Mouse (Mus musculus) forebrain, embryonic 13.5 days (tissue): ENCODE measurements around the gene Gm49368. TPM values are rescaled to one million over a fixed set of nuclear protein-coding genes. Genes with fewer than 3 reads are reported as not detected.

Experiments used
- ATAC-seq: fragments of 200-750 bp; cut with Nextera tagmentation; 2 replicates; pipeline ENCODE4 v1.8.0; 2017
- H3K27ac ChIP-seq: fragments of 300-500 bp; sonication (generic); 2 replicates; pipeline ENCODE4 v1.5.1; 2015; ENCODE audit warnings: inconsistent platforms, mild to moderate bottlenecking, moderate library complexity
- H3K27me3 ChIP-seq: fragments of 300-500 bp; sonication (generic); 2 replicates; pipeline ENCODE4 v1.6.1; 2015; ENCODE audit warnings: mild to moderate bottlenecking, inconsistent platforms
- H3K36me3 ChIP-seq: fragments of 300-500 bp; sonication (generic); 2 replicates; pipeline ENCODE4 v1.6.1; 2015; ENCODE audit warnings: mild to moderate bottlenecking, inconsistent platforms; ENCODE audit not compliant: poor library complexity, severe bottlenecking
- H3K4me1 ChIP-seq: fragments of 300-500 bp; sonication (generic); 2 replicates; pipeline ENCODE4 v1.6.1; 2015; ENCODE audit warnings: inconsistent platforms
- H3K4me2 ChIP-seq: fragments of 300-500 bp; sonication (generic); 2 replicates; pipeline ENCODE4 v1.6.1; 2015; ENCODE audit warnings: inconsistent platforms, mild to moderate bottlenecking, moderate library complexity
- H3K4me3 ChIP-seq: fragments of 300-500 bp; sonication (generic); 2 replicates; pipeline ENCODE4 v1.5.1; 2015; ENCODE audit warnings: mild to moderate bottlenecking, inconsistent platforms
- H3K9ac ChIP-seq: fragments of 300-500 bp; sonication (generic); 2 replicates; pipeline ENCODE4 v1.6.1; 2015; ENCODE audit warnings: mild to moderate bottlenecking, inconsistent platforms
- H3K9me3 ChIP-seq: fragments of 300-500 bp; sonication (generic); replicated peaks from 2 replicates; pipeline ENCODE4 v1.6.1; 2016; ENCODE audit warnings: inconsistent platforms
- WGBS: fragments of 180-500 bp; shearing (Covaris S2); methylation state at CpG from one replicate; pipeline ENCODE4 v1.1.7; 2015; 5-methylcytosine and 5-hydroxymethylcytosine counted together
- polyA plus RNA-seq: library from polyadenylated mRNA; unstranded; fragments of >200 nt; fragmentation: Nextera tagmentation; extraction: Ambion mirVana; gene quantifications from 2 replicates; pipeline ENCODE4 v1.2.1, GENCODE M21; 2015

Gm49368 gene
- polyA plus RNA-seq, 1 experiment from 2014 or later, result not detected

GRCm38 (mm10) chr7:128058576-128058975, 3.9 kb upstream of the Gm49368 start:
- Histone ChIP-seq H3K9ac (no peak overlapping the region), H3K4me3 (no peak overlapping the region), H3K4me1 (no peaks in the 10 kb centered on the region), H3K27me3 (no peaks in the 10 kb centered on the region), H3K36me3 (no peaks in the 10 kb centered on the region), H3K9me3 (no peaks in the 10 kb centered on the region), H3K4me2 (no peak overlapping the region), H3K27ac (no peak overlapping the region)
- no peak for ATAC-seq
- WGBS, result 71% methylated on average over 7 of the region's 7 CpGs

GRCm38 (mm10) chr7:128059091-128059490, 3.4 kb upstream of the Gm49368 start:
- H3K27me3 ChIP-seq, result no peaks in the 10 kb centered on the region
- no peaks in the 10 kb centered on the region for H3K36me3 ChIP-seq
- no peak overlapping the region for H3K27ac ChIP-seq
- H3K9me3 ChIP-seq, result no peaks in the 10 kb centered on the region
- ATAC-seq, result no peak
- H3K4me3 ChIP-seq, result no peak overlapping the region
- H3K9ac ChIP-seq, result no peak overlapping the region
- H3K4me2 ChIP-seq, result no peak overlapping the region
- no peaks in the 10 kb centered on the region for H3K4me1 ChIP-seq
- 80% methylated on average over 4 of the region's 4 CpGs for WGBS

GRCm38 (mm10) chr7:128063211-128063781, 813 bp downstream of the Gm49368 start:
- no peak for ATAC-seq
- Histone ChIP-seq H3K4me1 (no peaks in the 10 kb centered on the region), H3K4me2 (no peak overlapping the region), H3K9me3 (no peaks in the 10 kb centered on the region), H3K36me3 (no peaks in the 10 kb centered on the region), H3K27ac (no peak overlapping the region), H3K9ac (no peak overlapping the region), H3K27me3 (no peaks in the 10 kb centered on the region), H3K4me3 (no peak overlapping the region)
- WGBS, result 83% methylated on average over 6 of the region's 6 CpGs

- no peak overlapping the region for H3K27ac ChIP-seq
- no peaks in the 10 kb centered on the region for H3K4me1 ChIP-seq
- H3K4me2 ChIP-seq, result no peak overlapping the region
- H3K9me3 ChIP-seq, result no peaks in the 10 kb centered on the region
- no peak overlapping the region for H3K4me3 ChIP-seq
- no peak overlapping the region for H3K9ac ChIP-seq
- H3K27me3 ChIP-seq, result no peaks in the 10 kb centered on the region
- H3K36me3 ChIP-seq, result no peaks in the 10 kb centered on the region
- 85% methylated on average over 5 of the region's 5 CpGs for WGBS
- ATAC-seq, result no peak
These were observed 3.1 kb downstream of the Gm49368 start for GRCm38 (mm10) chr7:128065547-128065946.

GRCm38 (mm10) chr7:128067847-128068246, 5.4 kb downstream of the Gm49368 start:
- Histone ChIP-seq H3K9me3 (no peaks in the 10 kb centered on the region), H3K4me2 (no peak overlapping the region), H3K36me3 (no peaks in the 10 kb centered on the region), H3K27ac (no peak overlapping the region), H3K9ac (no peak overlapping the region), H3K4me1 (no peaks in the 10 kb centered on the region), H3K27me3 (no peaks in the 10 kb centered on the region), H3K4me3 (no peak overlapping the region)
- no peak for ATAC-seq
- 66% methylated on average over 3 of the region's 3 CpGs for WGBS

- Histone ChIP-seq H3K27me3 (no peaks in the 10 kb centered on the region), H3K9ac (no peak overlapping the region), H3K36me3 (no peaks in the 10 kb centered on the region), H3K4me1 (no peaks in the 10 kb centered on the region), H3K27ac (no peak overlapping the region), H3K4me3 (no peak overlapping the region), H3K4me2 (no peak overlapping the region), H3K9me3 (no peaks in the 10 kb centered on the region)
- no peak for ATAC-seq
- 84% methylated on average over 2 of the region's 2 CpGs for WGBS
These were observed 7.4 kb downstream of the Gm49368 start for GRCm38 (mm10) chr7:128069844-128070243.

GRCm38 (mm10) chr7:128071816-128072215, 9.3 kb downstream of the Gm49368 start:
- H3K4me3 ChIP-seq, result no peak overlapping the region
- H3K9ac ChIP-seq, result no peak overlapping the region
- H3K36me3 ChIP-seq, result no peaks in the 10 kb centered on the region
- H3K27ac ChIP-seq, result no peak overlapping the region
- H3K4me1 ChIP-seq, result no peaks in the 10 kb centered on the region
- H3K9me3 ChIP-seq, result no peaks in the 10 kb centered on the region
- no peak overlapping the region for H3K4me2 ChIP-seq
- ATAC-seq, result no peak
- no peaks in the 10 kb centered on the region for H3K27me3 ChIP-seq
- WGBS, result 87% methylated on average over 4 of the region's 4 CpGs

GRCm38 (mm10) chr7:128080012-128080411, 17.5 kb downstream of the Gm49368 start:
- no peak overlapping the region for H3K4me2 ChIP-seq
- no peaks in the 10 kb centered on the region for H3K27me3 ChIP-seq
- H3K27ac ChIP-seq, result no peak overlapping the region
- H3K9ac ChIP-seq, result no peak overlapping the region
- H3K4me3 ChIP-seq, result no peak overlapping the region
- no peak for ATAC-seq
- 81% methylated on average over 8 of the region's 8 CpGs for WGBS
- H3K36me3 ChIP-seq, result no peaks in the 10 kb centered on the region
- no peaks in the 10 kb centered on the region for H3K4me1 ChIP-seq
- no peaks in the 10 kb centered on the region for H3K9me3 ChIP-seq

GRCm38 (mm10) chr7:128089141-128089540, 26.7 kb downstream of the Gm49368 start:
- Histone ChIP-seq H3K9ac (no peak overlapping the region), H3K4me3 (no peak overlapping the region), H3K4me1 (no peaks in the 10 kb centered on the region), H3K9me3 (no peaks in the 10 kb centered on the region), H3K27me3 (no peaks in the 10 kb centered on the region), H3K4me2 (no peak overlapping the region), H3K27ac (no peak overlapping the region), H3K36me3 (no peaks in the 10 kb centered on the region)
- 84% methylated on average over 7 of the region's 7 CpGs for WGBS
- no peak for ATAC-seq

GRCm38 (mm10) chr7:128098135-128098534, 35.7 kb downstream of the Gm49368 start:
- Histone ChIP-seq H3K36me3 (no peaks in the 10 kb centered on the region), H3K4me1 (no peaks in the 10 kb centered on the region), H3K9me3 (no peaks in the 10 kb centered on the region), H3K9ac (no peak overlapping the region), H3K4me3 (no peak overlapping the region), H3K27me3 (no peaks in the 10 kb centered on the region), H3K4me2 (no peak overlapping the region), H3K27ac (no peak overlapping the region)
- ATAC-seq, result no peak
- 69% methylated on average over 1 of the region's 1 CpGs for WGBS

- Histone ChIP-seq H3K27me3 (no peaks in the 10 kb centered on the region), H3K4me3 (no peak overlapping the region), H3K9me3 (no peaks in the 10 kb centered on the region), H3K36me3 (no peaks in the 10 kb centered on the region), H3K9ac (no peak overlapping the region), H3K4me1 (no peaks in the 10 kb centered on the region), H3K27ac (no peak overlapping the region), H3K4me2 (no peak overlapping the region)
- WGBS, result 77% methylated on average over 2 of the region's 2 CpGs
- no peak for ATAC-seq
These were observed 38.4 kb downstream of the Gm49368 start for GRCm38 (mm10) chr7:128100742-128101357.

GRCm38 (mm10) chr7:128105246-128105645, 42.8 kb downstream of the Gm49368 start:
- H3K4me2 ChIP-seq, result no peak overlapping the region
- no peaks in the 10 kb centered on the region for H3K36me3 ChIP-seq
- no peak overlapping the region for H3K4me3 ChIP-seq
- 71% methylated on average over 4 of the region's 4 CpGs for WGBS
- no peaks in the 10 kb centered on the region for H3K27me3 ChIP-seq
- ATAC-seq, result no peak
- no peaks in the 10 kb centered on the region for H3K9me3 ChIP-seq
- H3K4me1 ChIP-seq, result no peaks in the 10 kb centered on the region
- H3K27ac ChIP-seq, result no peak overlapping the region
- H3K9ac ChIP-seq, result no peak overlapping the region

- Histone ChIP-seq H3K9me3 (no peaks in the 10 kb centered on the region), H3K27ac (no peak overlapping the region), H3K9ac (no peak overlapping the region), H3K4me2 (no peak overlapping the region), H3K36me3 (no peaks in the 10 kb centered on the region), H3K27me3 (no peaks in the 10 kb centered on the region), H3K4me3 (no peak overlapping the region), H3K4me1 (no peaks in the 10 kb centered on the region)
- WGBS, result 89% methylated on average over 7 of the region's 7 CpGs
- no peak for ATAC-seq
These were observed 45.0 kb downstream of the Gm49368 start for GRCm38 (mm10) chr7:128107462-128107861.
